Mouse (Mus musculus) frontal cortex, postnatal 25 days (tissue): ENCODE results near the gene Srarp.
A peak's percentile ranks its signal among the peaks of the same experiment; 100 is the strongest.

ENCODE experiments used
- DNase-seq, 2 experiments: peaks; one replicate each; pipeline ENCODE4 v3.0.0; 2022; ENCODE audit warnings: low spot score in 2 of 2

Srarp gene

GRCm38 (mm10) chr4:141435974-141436373 lies at the start of gene Srarp:
Srarp (minus strand) TSS chr4:141436105.
- DNase-seq: no peak

DNA sequence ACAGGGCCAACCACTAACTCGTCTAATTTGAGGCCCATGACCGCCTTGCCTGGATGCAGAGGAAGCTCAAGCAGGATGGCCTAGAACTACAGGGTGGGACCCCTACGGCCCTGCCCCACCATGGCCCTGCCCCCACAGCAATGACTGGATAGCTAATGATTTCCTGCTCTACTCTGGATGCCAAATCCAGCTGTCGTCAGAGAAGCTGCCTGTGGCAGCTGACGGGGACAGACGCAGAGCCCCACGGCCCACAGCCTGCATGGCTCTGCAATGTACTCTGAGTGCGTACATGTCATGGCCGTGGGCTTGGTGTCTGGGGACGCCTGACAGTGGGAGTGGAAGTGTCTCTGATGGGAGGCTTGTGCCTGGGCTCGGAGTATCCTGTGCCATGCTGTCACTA lies 48.2 kb upstream of the Srarp start:
- DNase-seq: no peak

DNA sequence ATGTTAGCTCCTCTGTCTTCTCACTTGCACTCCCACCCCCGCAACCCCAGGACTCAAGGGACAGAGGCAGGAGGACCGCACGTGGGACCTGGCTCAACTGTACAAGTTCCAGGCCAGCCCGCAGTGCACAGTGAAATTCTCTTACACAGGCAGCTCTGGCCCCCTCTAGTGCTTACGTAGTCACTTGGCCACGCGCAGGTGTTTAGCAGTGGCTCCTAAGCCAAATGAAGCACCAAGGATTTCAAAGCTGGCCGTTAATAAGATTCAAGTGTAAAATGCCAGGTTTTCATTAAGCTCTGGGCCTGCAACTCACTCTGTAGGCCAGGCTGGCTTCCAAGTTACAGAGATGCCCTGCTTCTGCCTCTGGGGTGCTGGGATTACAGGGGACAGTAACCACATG lies 43.5 kb upstream of the Srarp start:
- DNase-seq: no peak

DNA sequence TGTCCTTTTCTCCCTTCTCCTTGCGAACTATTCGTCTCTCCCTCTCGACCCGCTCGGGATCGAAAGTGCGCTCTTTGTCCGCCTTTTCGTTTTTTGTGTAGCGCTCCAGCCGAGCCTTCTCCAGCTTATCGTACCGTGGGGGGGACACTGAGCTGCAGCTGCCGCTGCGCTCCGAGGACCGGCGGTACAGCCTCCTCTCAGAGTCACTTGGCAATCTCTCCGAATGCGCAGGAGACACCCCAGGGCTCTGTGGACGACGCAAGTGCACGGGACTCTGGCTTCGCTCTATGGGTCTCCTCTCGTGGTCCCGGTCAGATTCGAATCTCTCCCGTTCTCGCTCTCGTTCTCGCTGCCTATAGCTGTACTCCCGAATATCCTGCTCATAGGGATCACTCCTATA lies 42.9 kb upstream of the Srarp start:
- DNase-seq: no peak

DNA sequence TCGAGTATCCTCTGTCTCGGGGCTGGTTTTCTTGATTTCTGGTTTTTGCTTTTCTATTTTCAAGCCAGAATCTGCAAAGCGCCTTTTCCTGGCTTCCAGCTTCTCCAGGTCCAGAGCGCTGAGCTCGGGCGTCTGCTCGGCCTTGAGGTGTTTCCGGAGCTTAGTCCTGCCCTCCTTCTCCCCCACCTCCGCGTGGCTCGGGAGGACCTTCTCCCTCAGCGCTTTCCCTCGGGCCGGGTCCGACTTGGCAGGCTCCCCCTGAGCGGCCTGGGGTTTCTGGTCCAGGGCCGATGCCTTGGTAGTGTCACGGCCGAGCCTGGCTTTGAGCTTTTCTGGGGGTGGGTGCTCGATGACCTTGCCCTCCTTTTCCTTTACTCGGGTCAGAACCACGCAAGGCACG lies 42.3 kb upstream of the Srarp start:
- DNase-seq: no peak

DNA sequence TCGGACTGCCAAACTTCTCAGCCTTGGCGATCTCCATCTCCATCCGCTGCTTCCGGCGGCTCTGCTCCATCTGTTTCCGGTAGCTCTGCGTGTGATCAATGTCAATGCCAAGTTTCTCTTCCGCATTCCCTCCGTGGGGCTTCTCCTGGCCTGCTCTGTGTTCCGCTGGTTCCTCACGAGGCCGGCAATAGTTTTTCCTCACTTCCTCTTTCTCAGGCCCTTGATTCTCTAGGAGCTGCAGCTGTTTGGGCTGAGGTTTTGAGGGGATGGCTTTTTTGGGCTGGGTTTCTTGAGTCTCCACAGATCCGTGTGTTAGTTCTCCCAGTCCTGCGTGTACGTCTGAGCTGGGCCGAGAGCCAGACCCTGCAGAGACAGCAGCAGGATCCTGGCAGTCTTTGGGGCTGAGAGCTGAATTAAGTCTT lies 41.8 kb upstream of the Srarp start:
- peak; percentile 49 to 67 for DNase-seq

GRCm38 (mm10) chr4:141474431-141474830 lies 38.5 kb upstream of the Srarp start:
- DNase-seq: no peak

GRCm38 (mm10) chr4:141472641-141473321 lies 36.9 kb upstream of the Srarp start:
- no peak for DNase-seq

DNA sequence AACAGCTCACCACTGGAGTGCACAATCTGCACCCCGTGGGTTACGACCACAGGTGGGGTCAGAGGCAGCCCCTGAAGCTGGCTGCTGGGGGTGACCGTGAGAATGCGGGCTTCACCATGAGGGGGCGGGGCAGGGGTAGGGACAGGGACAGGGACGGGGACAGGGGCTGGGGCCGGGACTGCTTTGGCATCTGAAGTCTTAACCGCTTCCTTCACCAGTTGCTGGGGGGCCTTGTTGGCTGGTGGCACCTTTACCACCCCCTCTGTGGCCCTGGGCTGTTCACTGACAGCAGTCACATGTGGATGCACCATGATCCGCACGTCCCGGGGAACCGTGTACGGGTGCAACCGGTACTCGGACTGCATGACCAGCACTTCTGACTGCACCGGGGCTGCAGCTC lies 35.6 kb upstream of the Srarp start:
- DNase-seq: no peak

DNA sequence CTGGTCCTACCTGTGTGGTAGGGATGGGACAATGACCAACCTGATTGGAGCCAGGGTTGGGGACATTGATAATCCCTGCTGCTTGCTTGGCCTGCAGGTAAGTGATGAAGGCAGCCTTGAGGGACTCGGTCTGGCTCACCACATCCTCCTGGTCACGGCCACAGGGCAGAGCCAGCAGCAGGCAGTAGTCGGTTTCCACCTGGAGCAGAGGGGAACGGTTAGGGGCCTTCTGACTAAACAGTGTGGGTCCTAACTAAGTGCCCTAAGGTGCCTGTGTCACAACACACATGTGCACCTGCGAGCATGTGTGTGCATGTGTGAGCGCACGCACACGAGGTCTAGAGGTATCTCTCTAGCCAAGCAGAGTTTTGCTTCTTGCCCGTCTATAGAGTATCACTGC lies 33.4 kb upstream of the Srarp start:
- DNase-seq: no peak

DNA sequence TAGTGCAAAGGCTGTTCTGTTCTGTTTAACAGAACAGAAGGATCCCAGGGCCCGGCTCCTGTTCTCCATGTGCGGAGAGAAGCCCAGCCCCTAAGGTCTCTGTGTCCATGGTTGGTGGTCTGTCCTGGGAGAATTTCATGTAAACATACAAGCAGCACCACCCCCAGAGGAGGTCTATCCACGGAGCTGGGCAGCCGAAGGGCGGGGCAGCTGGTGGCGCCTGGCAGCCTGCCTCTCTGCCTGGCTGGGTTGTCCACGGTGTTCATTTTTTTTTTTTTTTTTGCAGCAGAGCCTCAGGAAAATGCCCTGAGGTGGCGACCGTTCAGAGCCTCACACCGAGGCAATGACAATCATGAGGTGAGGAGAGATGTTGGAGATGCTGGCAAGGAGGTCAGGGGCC lies 32.7 kb upstream of the Srarp start:
- no peak for DNase-seq

- DNase-seq: no peak
These were observed 31.6 kb upstream of the Srarp start for GRCm38 (mm10) chr4:141467581-141467927.

- DNase-seq: no peak
These were observed 31.1 kb upstream of the Srarp start for GRCm38 (mm10) chr4:141466844-141467580.

DNA sequence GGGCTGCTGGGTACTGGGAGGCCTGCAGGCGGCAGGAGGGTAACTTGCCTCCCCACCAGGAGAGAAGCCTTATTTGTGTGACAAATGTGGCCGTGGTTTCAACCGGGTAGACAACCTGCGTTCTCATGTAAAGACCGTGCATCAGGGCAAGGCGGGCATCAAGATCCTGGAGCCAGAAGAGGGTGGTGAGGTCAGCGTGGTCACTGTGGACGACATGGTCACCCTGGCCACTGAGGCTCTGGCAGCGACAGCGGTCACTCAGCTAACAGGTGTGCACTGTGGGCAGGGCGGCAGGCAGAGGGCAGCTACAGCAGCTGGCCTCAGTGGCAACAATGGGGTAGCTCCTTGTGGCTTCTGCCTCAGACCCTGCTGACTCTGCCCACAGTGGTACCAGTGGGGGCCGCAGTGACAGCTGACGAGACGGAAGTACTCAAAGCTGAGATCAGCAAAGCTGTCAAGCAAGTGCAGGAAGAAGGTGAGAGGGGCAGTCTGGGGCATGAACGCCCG lies 30.4 kb upstream of the Srarp start:
- no peak for DNase-seq

DNA sequence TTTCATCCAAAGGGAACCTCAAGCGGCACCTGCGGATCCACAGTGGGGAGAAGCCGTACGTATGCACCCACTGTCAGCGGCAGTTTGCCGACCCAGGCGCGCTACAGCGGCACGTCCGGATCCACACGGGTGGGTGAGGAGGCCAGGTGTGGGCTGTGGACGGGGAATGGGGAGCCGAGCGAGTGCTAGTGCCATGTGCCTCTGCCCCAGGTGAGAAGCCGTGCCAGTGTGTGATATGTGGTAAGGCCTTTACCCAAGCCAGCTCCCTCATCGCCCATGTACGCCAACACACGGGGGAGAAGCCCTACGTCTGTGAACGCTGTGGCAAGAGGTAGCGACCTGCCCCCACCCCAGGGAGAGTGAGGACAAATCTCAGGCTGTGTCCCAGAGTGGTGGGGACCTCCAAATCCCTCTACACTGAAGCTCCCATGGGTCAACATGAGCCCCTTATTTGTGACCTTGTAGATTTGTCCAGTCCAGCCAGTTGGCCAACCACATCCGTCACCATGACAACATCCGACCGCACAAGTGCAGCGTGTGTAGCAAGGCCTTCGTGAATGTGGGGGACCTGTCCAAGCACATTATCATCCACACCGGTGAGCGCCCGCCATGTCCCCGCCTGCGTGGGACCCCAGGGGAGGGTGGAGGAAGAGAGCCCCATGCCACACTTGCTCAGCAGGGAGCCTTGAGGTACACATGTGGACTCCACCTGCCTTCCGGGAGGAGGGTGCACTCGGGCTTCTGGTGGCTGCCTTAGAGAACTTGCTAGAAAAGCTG lies 29.8 kb upstream of the Srarp start:
- no peak for DNase-seq

GRCm38 (mm10) chr4:141464722-141465121 lies 28.8 kb upstream of the Srarp start:
- DNase-seq: no peak

DNA sequence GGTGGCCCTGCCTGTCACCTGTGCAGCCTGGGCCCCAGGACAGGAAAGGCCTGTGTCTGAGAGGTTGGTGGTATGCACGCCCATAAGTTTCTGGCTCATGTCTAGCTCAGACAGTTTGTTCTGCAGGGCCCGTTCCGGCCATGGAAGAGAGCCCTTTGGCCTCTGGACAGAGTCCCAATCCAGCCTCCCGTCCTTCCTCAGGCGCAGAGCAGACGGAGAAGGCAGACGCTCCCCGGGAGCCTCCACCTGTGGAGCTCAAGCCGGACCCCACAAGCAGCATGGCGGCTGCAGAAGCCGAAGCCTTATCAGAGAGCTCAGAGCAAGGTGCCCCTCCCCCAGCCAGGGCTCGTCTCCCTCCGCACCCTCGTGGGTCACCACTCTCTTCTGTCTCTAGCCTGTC lies 27.6 kb upstream of the Srarp start:
- no peak for DNase-seq

- no peak for DNase-seq
These were observed 25.7 kb upstream of the Srarp start for GRCm38 (mm10) chr4:141461576-141461975.

- no peak for DNase-seq
These were observed 25.2 kb upstream of the Srarp start for GRCm38 (mm10) chr4:141461088-141461487.

DNA sequence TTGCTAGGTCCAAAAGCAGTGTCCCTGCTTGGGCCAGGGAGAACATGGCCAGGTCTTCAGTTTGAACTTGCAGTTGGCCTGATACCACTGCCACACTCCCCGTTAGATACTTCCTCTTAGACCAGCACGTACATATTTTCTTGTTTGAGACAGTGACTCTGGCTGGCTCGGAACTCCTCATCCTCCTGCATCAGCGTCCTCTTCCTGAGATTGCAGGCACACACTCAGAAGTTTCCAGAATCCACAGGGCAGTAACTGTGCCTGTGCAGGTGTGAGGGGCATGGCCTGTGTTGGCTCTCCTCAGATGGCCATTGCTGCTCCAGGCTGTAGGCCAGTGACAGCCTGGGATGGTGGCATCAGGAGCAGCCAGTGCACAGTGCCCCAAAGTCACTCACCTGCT lies 24.6 kb upstream of the Srarp start:
- DNase-seq: no peak

DNA sequence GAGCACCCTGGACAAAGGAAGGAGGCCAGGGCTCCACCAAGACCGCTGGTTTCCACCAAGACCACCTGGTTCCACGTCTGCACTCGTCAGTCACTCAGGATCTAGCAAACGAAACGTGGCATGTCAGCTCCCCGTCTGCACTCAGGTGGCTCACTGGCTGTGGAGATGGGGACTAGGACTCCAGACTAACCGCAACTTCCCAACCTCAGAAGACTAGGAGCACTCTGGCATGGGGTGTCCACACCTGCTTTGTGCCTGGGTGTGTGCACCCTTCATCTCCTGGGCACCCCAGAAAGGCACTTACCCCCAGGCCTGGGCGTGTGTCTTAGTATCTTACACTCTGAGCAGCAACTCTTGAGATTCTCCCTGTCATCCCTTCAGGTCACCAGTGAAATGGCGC lies 23.9 kb upstream of the Srarp start:
- no peak for DNase-seq

DNA sequence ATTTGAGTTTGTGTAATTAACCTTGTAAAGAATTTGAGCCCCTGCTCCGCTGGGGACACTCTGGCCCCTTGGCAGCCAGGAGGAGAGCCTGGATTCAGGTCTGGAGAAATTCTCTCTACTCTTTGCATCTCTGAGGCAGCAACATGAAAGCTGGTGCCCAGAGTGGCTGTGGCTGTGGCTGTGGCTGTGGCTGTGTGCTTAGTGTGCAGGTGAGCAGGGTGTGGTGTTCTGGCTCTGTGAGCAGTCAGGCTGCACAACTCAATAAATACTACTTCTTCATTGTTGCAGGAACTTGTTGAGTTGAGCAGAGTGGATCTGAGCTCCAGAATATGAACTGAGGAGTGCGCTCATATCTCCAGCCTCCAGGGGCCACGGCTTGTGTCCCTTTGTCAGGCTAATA lies 23.0 kb upstream of the Srarp start:
- no peak for DNase-seq

DNA sequence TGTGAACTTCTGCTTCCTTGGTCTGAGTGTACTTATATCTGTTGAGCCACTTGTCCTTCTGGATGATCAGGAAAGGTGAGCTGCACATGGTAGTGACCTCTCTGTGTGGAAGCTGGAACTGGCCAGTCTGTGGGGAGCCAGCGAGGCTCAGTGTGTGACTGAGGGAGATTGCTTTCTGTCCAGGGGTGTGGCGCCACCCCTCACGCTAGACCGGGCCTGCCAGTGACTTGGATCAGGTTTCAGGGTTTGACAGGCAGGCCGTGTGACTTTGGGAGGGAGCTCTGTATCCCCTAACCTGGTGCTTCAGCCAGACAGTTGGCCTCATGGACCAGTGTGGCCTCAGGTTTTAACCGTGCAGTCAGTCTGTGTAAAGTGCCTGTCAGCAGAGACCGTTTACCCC lies 22.3 kb upstream of the Srarp start:
- no peak for DNase-seq
